In genomic region chr14:25525729-25526128, GRCm38 (mm10) we compare ENCODE assay signal across 9 mouse cellular contexts.
DNase-seq lines count a peak whose midpoint lies in the region; ATAC-seq and TF ChIP-seq lines count a peak whose summit lies in the region.
"Had no signal": no experiment of that assay in that cellular context is flagged by ENCODE, and none has a peak within 500 bp of the region (broad histone marks: within the 10 kb centered on the region; RNA-seq: fewer than 3 reads in every experiment).

No protein-coding gene starts in this region.

- H3K4me3 ChIP-seq in cerebellum, adult 2 months (replicated peaks; ENCODE audit: insufficient read depth, low read depth, low read length) = no peak overlapping the region
- H3K4me3 ChIP-seq in heart, embryonic 14.5 days (ENCODE audit: control insufficient read depth in 1 of 2, insufficient read depth in 1 of 2, low read depth in 1 of 2, low read length in 2 of 2) = no peak overlapping the region
- H3K4me3 ChIP-seq in liver, embryonic 12.5 days = no peak overlapping the region

- no peak for ATAC-seq in heart, embryonic 14.5 days (ENCODE audit: insufficient number of reproducible peaks, insufficient read depth, low FRiP score, low read depth)
- ATAC-seq in liver, embryonic 12.5 days = no peak
- ATAC-seq in granulocyte monocyte progenitor cell, adult 5-6 weeks (replicated peaks; ENCODE audit: poor library complexity, severe bottlenecking) = no peak

- no peak overlapping the region for H3K4me2 ChIP-seq in heart, embryonic 14.5 days (ENCODE audit: low read length)
- peak overlapping the region; percentile 38; the same call in 1 of the 2 replicates for H3K4me2 ChIP-seq in liver, embryonic 12.5 days

- 79% methylated on average over 8 of the region's 8 CpGs for WGBS in cerebellum, adult 2 months
- 51% methylated on average over 8 of the region's 8 CpGs for WGBS in heart, embryonic 14.5 days
- WGBS in liver, embryonic 12.5 days (ENCODE audit: insufficient replicate concordance) = 68% methylated on average over 8 of the region's 8 CpGs

- H3K27me3 ChIP-seq in cerebellum, adult 2 months (ENCODE audit: control insufficient read depth, insufficient read depth, low read length) = no peaks in the 10 kb centered on the region
- H3K27me3 ChIP-seq in heart, embryonic 14.5 days (ENCODE audit: control insufficient read depth, insufficient read depth, low read length) = no peaks in the 10 kb centered on the region
- H3K27me3 ChIP-seq in liver, embryonic 12.5 days (replicated peaks) = no peaks in the 10 kb centered on the region

- H3K4me1 ChIP-seq in cerebellum, adult 2 months (ENCODE audit: control insufficient read depth, insufficient read depth, low read length) = peaks cover 79% of the 10 kb centered on the region
- peaks cover 58 to 74% of the 10 kb centered on the region in 2 experiments for H3K4me1 ChIP-seq in heart, embryonic 14.5 days (ENCODE audit: control insufficient read depth in 2 of 2, insufficient read depth in 2 of 2, low read length in 2 of 2)
- peaks cover 94% of the 10 kb centered on the region for H3K4me1 ChIP-seq in liver, embryonic 12.5 days

- no peak for DNase-seq in cerebellum, adult 2 months
- DNase-seq in cerebellum, postnatal 14 days = no peak
- peak; percentile 51 for DNase-seq in adrenal gland, postnatal 10 days
- no peak for DNase-seq in ovary, postnatal 14 days (ENCODE audit: low spot score)
- no peak for DNase-seq in cerebellum, adult 11 months
- DNase-seq: layer of hippocampus, postnatal 36 days had no signal

- TF ChIP-seq POLR2A in cerebellum, adult 2 months (IDR thresholded peaks at IDR 0.05; ENCODE audit: borderline replicate concordance, insufficient read depth, low read length) = no peak

- H3K36me3 ChIP-seq in heart, embryonic 14.5 days (ENCODE audit: control insufficient read depth, insufficient read depth, low read length) = peaks cover 17% of the 10 kb centered on the region; the same call in 1 of the 2 replicates
- peaks cover 13% of the 10 kb centered on the region for H3K36me3 ChIP-seq in liver, embryonic 12.5 days

- peak overlapping the region; percentile 57 for H3K27ac ChIP-seq in cerebellum, adult 2 months (ENCODE audit: insufficient read depth, low read length)
- peak overlapping the region; percentile 79 to 85; a peak in 3 of 4 replicates for H3K27ac ChIP-seq in heart, embryonic 14.5 days (replicated peaks in 1 of 2; ENCODE audit: control insufficient read depth in 1 of 2, insufficient read depth in 1 of 2, low read depth in 2 of 2, low read length in 2 of 2)
- H3K27ac ChIP-seq in liver, embryonic 12.5 days = peak overlapping the region; percentile 93

- peak overlapping the region; percentile 38; the same call in 1 of the 2 replicates for H3K9ac ChIP-seq in heart, embryonic 14.5 days (ENCODE audit: low read length)
- peak overlapping the region; percentile 64; the same call in 1 of the 2 replicates for H3K9ac ChIP-seq in liver, embryonic 12.5 days

- H3K9me3 ChIP-seq in heart, embryonic 14.5 days (ENCODE audit: control insufficient read depth, low read length) = no peaks in the 10 kb centered on the region
- no peaks in the 10 kb centered on the region for H3K9me3 ChIP-seq in liver, embryonic 12.5 days (replicated peaks)

- no peak for TF ChIP-seq CTCF in cerebellum, adult 2 months (IDR thresholded peaks at IDR 0.05; ENCODE audit: borderline replicate concordance, insufficient read depth, low read depth, low read length)
